In genomic region chr5:21588220-21588619, GRCm38 (mm10) we compare ENCODE assay signal across 26 mouse cellular contexts. TPM values are rescaled to one million over a fixed set of nuclear protein-coding genes. Genes with fewer than 3 reads are reported as not detected.
A peak's percentile ranks its signal among the peaks of the same experiment; 100 is the strongest.
DNase-seq lines count a peak whose midpoint lies in the region; ATAC-seq and TF ChIP-seq lines count a peak whose summit lies in the region.
"Had no signal": no experiment of that assay in that cellular context is flagged by ENCODE, and none has a peak within 500 bp of the region (broad histone marks: within the 10 kb centered on the region; RNA-seq: fewer than 3 reads in every experiment).

No protein-coding gene starts in this region.

- intact Hi-C loops in heart, postnatal 36 days (cut with DNase I), result loop anchor here (5.0 kb wide), 1 partner anchor 261 kb away; no protein-coding TSS in a partner anchor

- TF ChIP-seq EP300 in heart, postnatal 0 days (IDR thresholded peaks at IDR 0.05; ENCODE audit: low read depth), result no peak

- no peak for TF ChIP-seq CTCF in testis, adult 2 months (IDR thresholded peaks at IDR 0.05; ENCODE audit: control insufficient read depth, insufficient read depth, insufficient replicate concordance, low read depth, low read length)
- peak; percentile 4; the same call in 1 of the 2 replicates for TF ChIP-seq CTCF in heart, postnatal 0 days (IDR thresholded peaks at IDR 0.05; ENCODE audit: low read depth)

- H3K9me3 ChIP-seq in heart, embryonic 11.5 days (replicated peaks; ENCODE audit: control insufficient read depth, low read length), result no peaks in the 10 kb centered on the region
- no peaks in the 10 kb centered on the region for H3K9me3 ChIP-seq in heart, postnatal 0 days (replicated peaks; ENCODE audit: control insufficient read depth, low read length)
- H3K9me3 ChIP-seq: G1E; hindbrain, embryonic 15.5 days; intestine, embryonic 15.5 days; limb, embryonic 13.5 days; liver, embryonic 13.5 days; midbrain, embryonic 13.5 days; neural tube, embryonic 12.5 days had no signal

- WGBS in heart, embryonic 11.5 days (ENCODE audit: insufficient replicate concordance), result 40% methylated on average over 13 of the region's 13 CpGs
- WGBS in heart, postnatal 0 days, result 28% methylated on average over 13 of the region's 13 CpGs

- peak overlapping the region; percentile 2; the same call in 1 of the 2 replicates for H3K4me2 ChIP-seq in heart, embryonic 11.5 days
- H3K4me2 ChIP-seq in heart, postnatal 0 days (ENCODE audit: low read depth, low read length), result peak overlapping the region; percentile 32; the same call in 1 of the 2 replicates
- H3K4me2 ChIP-seq: hindbrain, embryonic 15.5 days; intestine, embryonic 15.5 days; limb, embryonic 13.5 days; liver, embryonic 13.5 days; midbrain, embryonic 13.5 days; neural tube, embryonic 12.5 days had no signal

- H3K4me3 ChIP-seq in heart, embryonic 11.5 days (ENCODE audit: low read depth, low read length), result no peak overlapping the region
- H3K4me3 ChIP-seq in testis, adult 2 months (ENCODE audit: control insufficient read depth, low read depth, low read length), result peak overlapping the region; percentile 21
- no peak overlapping the region for H3K4me3 ChIP-seq in heart, postnatal 0 days (ENCODE audit: low read depth, low read length)
- H3K4me3 ChIP-seq: hindbrain, embryonic 15.5 days; intestine, embryonic 15.5 days; left cerebral cortex, adult 2 months; limb, embryonic 13.5 days; liver, embryonic 13.5 days; midbrain, embryonic 13.5 days; neural tube, embryonic 12.5 days had no signal

- no peaks in the 10 kb centered on the region for H3K36me3 ChIP-seq in heart, embryonic 11.5 days (ENCODE audit: control insufficient read depth, insufficient read depth, low read length)
- no peaks in the 10 kb centered on the region for H3K36me3 ChIP-seq in testis, adult 2 months (ENCODE audit: control insufficient read depth, insufficient read depth, low read length)
- no peaks in the 10 kb centered on the region for H3K36me3 ChIP-seq in heart, postnatal 0 days (replicated peaks; ENCODE audit: control insufficient read depth, insufficient read depth, low read length)
- H3K36me3 ChIP-seq: G1E; hindbrain, embryonic 15.5 days; intestine, embryonic 15.5 days; limb, embryonic 13.5 days; liver, embryonic 13.5 days; midbrain, embryonic 13.5 days; neural tube, embryonic 12.5 days had no signal

- no peak overlapping the region for H3K27ac ChIP-seq in heart, embryonic 11.5 days (ENCODE audit: low read depth, low read length)
- no peak overlapping the region for H3K27ac ChIP-seq in testis, adult 2 months (ENCODE audit: control insufficient read depth, insufficient read depth, low read depth, low read length)
- no peak overlapping the region for H3K27ac ChIP-seq in heart, postnatal 0 days (ENCODE audit: low read depth)
- H3K27ac ChIP-seq: hindbrain, embryonic 15.5 days; intestine, embryonic 15.5 days; left cerebral cortex, adult 2 months; limb, embryonic 13.5 days; liver, embryonic 13.5 days; midbrain, embryonic 13.5 days; neural tube, embryonic 12.5 days; stomach, postnatal 0 days had no signal

- no peak overlapping the region for H3K9ac ChIP-seq in heart, embryonic 11.5 days (ENCODE audit: low read depth, low read length)
- H3K9ac ChIP-seq in heart, postnatal 0 days (replicated peaks; ENCODE audit: low read depth, low read length), result no peak overlapping the region
- H3K9ac ChIP-seq: hindbrain, embryonic 15.5 days; intestine, embryonic 15.5 days; limb, embryonic 13.5 days; liver, embryonic 13.5 days; midbrain, embryonic 13.5 days; neural tube, embryonic 12.5 days had no signal

- no peak for TF ChIP-seq POLR2A in testis, adult 2 months (IDR thresholded peaks at IDR 0.05; ENCODE audit: control insufficient read depth, low read depth, low read length)

- 0 out of 2 replicates have a peak, but pooled peaks have one; percentile 35 for ATAC-seq in heart, embryonic 11.5 days (replicated peaks; ENCODE audit: insufficient number of reproducible peaks, low FRiP score, low TSS enrichment)
- no peak; the same call in 1 of the 2 replicates for ATAC-seq in heart, postnatal 0 days (ENCODE audit: insufficient read depth, low read depth)
- ATAC-seq: intestine, embryonic 15.5 days; lung, postnatal 0 days; midbrain, embryonic 13.5 days had no signal

- DNase-seq in heart, postnatal 36 days, result no peak
- DNase-seq in testis, postnatal 14 days (ENCODE audit: low spot score), result no peak
- no peak for DNase-seq in heart, postnatal 0 days (ENCODE audit: low spot score)
- DNase-seq in thymus, postnatal 0 days (ENCODE audit: low spot score), result no peak
- DNase-seq in spleen, postnatal 14 days (ENCODE audit: low spot score in 2 of 2), result no peak
- DNase-seq: cerebellum, adult 9-11 months; kidney, adult 9 months; kidney, postnatal 25 days; layer of hippocampus, adult 9-11 months; liver, embryonic 13.5 days; right cerebral cortex, postnatal 4 days; thymus, postnatal 25 days had no signal

- H3K27me3 ChIP-seq in heart, embryonic 11.5 days (ENCODE audit: control insufficient read depth, insufficient read depth, low read length), result no peaks in the 10 kb centered on the region
- no peaks in the 10 kb centered on the region for H3K27me3 ChIP-seq in testis, adult 2 months (ENCODE audit: control insufficient read depth, insufficient read depth, low read length)
- H3K27me3 ChIP-seq in heart, postnatal 0 days (ENCODE audit: control insufficient read depth, insufficient read depth, low read length), result no peaks in the 10 kb centered on the region
- H3K27me3 ChIP-seq: hindbrain, embryonic 15.5 days; intestine, embryonic 15.5 days; limb, embryonic 13.5 days; liver, embryonic 13.5 days; midbrain, embryonic 13.5 days; neural tube, embryonic 12.5 days had no signal

- H3K4me1 ChIP-seq in heart, embryonic 11.5 days (ENCODE audit: control insufficient read depth, insufficient read depth, low read length), result 0 out of 2 replicates have a peak, but pooled peaks cover 3% of the 10 kb centered on the region
- H3K4me1 ChIP-seq in testis, adult 2 months (ENCODE audit: control insufficient read depth, insufficient read depth, low read length), result peaks cover 2% of the 10 kb centered on the region; the same call in 1 of the 2 replicates
- H3K4me1 ChIP-seq in heart, postnatal 0 days (ENCODE audit: control insufficient read depth, insufficient read depth), result no peaks in the 10 kb centered on the region
- H3K4me1 ChIP-seq: hindbrain, embryonic 15.5 days; intestine, embryonic 15.5 days; liver, embryonic 13.5 days; midbrain, embryonic 13.5 days; neural tube, embryonic 12.5 days had no signal

RNA-seq across cellular contexts. Expression of gene Lrrc17, which starts 44.9 kb away (rescaled TPM):
- polyA plus RNA-seq in heart, embryonic 11.5 days (2014; fragmentation: Nextera tagmentation; extraction: Ambion mirVana), result 5.0 and 5.1 TPM in 2 replicates
- 1 to 10 TPM; 2.7 to 3.5 TPM for total RNA-seq in heart, postnatal 36 days (2021)
- polyA plus RNA-seq in testis, adult 2 months (2012; rRNA removed), result 0.99 and 1.2 TPM in 2 replicates
- total RNA-seq in heart, postnatal 0 days (2014; rRNA removed; ENCODE audit: low replicate concordance), result 17.5 and 23.1 TPM in 2 replicates
- polyA plus RNA-seq in heart, postnatal 0 days (2015; fragmentation: Nextera tagmentation; extraction: Ambion mirVana), result 12.3 and 13.4 TPM in 2 replicates
- polyA plus RNA-seq in thymus, postnatal 0 days (2015; fragmentation: Nextera tagmentation; extraction: Ambion mirVana), result 10.6 TPM in 2 replicates
- total RNA-seq: megakaryocyte progenitor cell, adult 5-6 weeks had no signal
- polyA plus RNA-seq: cortical plate, adult 2 months; G1E had no signal

RNA-seq across cellular contexts. Expression of gene Fbxl13, which starts 57.2 kb away (rescaled TPM):
- polyA plus RNA-seq in heart, embryonic 11.5 days (2014; fragmentation: Nextera tagmentation; extraction: Ambion mirVana), result 0.06 and 0.20 TPM in 2 replicates
- total RNA-seq in heart, postnatal 36 days (2021), result not detected
- 84.2 and 92.2 TPM in 2 replicates for polyA plus RNA-seq in testis, adult 2 months (2012; rRNA removed)
- total RNA-seq in heart, postnatal 0 days (2014; rRNA removed; ENCODE audit: low replicate concordance), result not detected in 2 replicates
- 0.15 and 0.26 TPM in 2 replicates for polyA plus RNA-seq in heart, postnatal 0 days (2015; fragmentation: Nextera tagmentation; extraction: Ambion mirVana)
- polyA plus RNA-seq in thymus, postnatal 0 days (2015; fragmentation: Nextera tagmentation; extraction: Ambion mirVana), result 0.13 and 0.23 TPM in 2 replicates
- total RNA-seq: gastrocnemius, adult 8-10 months had no signal
- polyA plus RNA-seq: G1E had no signal

RNA-seq across cellular contexts. Expression of gene Armc10, which starts 57.4 kb away (rescaled TPM):
- 26.1 and 30.3 TPM in 2 replicates for polyA plus RNA-seq in heart, embryonic 11.5 days (2014; fragmentation: Nextera tagmentation; extraction: Ambion mirVana)
- 1 to 10 TPM; 8.1 to 9.5 TPM for total RNA-seq in heart, postnatal 36 days (2021)
- polyA plus RNA-seq in testis, adult 2 months (2012; rRNA removed), result 8.9 and 9.3 TPM in 2 replicates
- total RNA-seq in heart, postnatal 0 days (2014; rRNA removed; ENCODE audit: low replicate concordance), result 24.1 and 33.0 TPM in 2 replicates
- 12.2 and 13.3 TPM in 2 replicates for polyA plus RNA-seq in heart, postnatal 0 days (2015; fragmentation: Nextera tagmentation; extraction: Ambion mirVana)
- 34.4 and 36.3 TPM in 2 replicates for polyA plus RNA-seq in thymus, postnatal 0 days (2015; fragmentation: Nextera tagmentation; extraction: Ambion mirVana)

Comparison
In these comparisons a context has a peak if more than half of its experiments do, and no peak if none do; other contexts are left out.
1. RNA of gene Fbxl13, which starts 57.2 kb away (polyA plus RNA-seq): 84.2 to 92.2 TPM in testis, adult 2 months; 0.13 to 0.23 TPM in thymus, postnatal 0 days, 0.15 to 0.26 TPM in heart, postnatal 0 days and 0.06 to 0.20 TPM in heart, embryonic 11.5 days; every median in the first group is over 10 times any median in the second.